Mouse (Mus musculus): Measurements from ENCODE around the gene Zmynd12. TPM values are rescaled to one million over a fixed set of nuclear protein-coding genes. Genes with fewer than 3 reads are reported as not detected.
A peak's percentile ranks its signal among the peaks of the same experiment; 100 is the strongest.

Zmynd12 gene
- not detected for total RNA-seq (2021)
- 0.74 TPM in 1 of 2 replicates, not detected in the other for polyA plus RNA-seq (2012; rRNA removed)
- long read RNA-seq, result 0 reads

- H3K27ac ChIP-seq, result peak within 1 kb of the TSS; percentile 99
- H3K27me3 ChIP-seq (ENCODE audit: control insufficient read depth, insufficient read depth, low read length), result no peaks in the 10 kb centered on the region
- WGBS, result under 1% methylated on average over 52 of the region's 52 CpGs
- peak within 1 kb of the TSS; percentile 82 for H3K9ac ChIP-seq (ENCODE audit: low read depth, low read length)
- DNase-seq, result peak; percentile 90 to 92
- peaks cover 6% of the 10 kb centered on the region for H3K4me1 ChIP-seq (ENCODE audit: control insufficient read depth, insufficient read depth, low read length)
- intact Hi-C loops (cut with DNase I), result loop anchor here (2.0 to 5.0 kb wide), 3 partner anchors 100 to 175 kb away; partner anchors contain the start of genes Frg2f1 and Ppih
- no peaks in the 10 kb centered on the region for H3K36me3 ChIP-seq (ENCODE audit: control insufficient read depth, insufficient read depth, low read length)
- peak within 1 kb of the TSS; percentile 98 for H3K4me3 ChIP-seq
- TF ChIP-seq EP300 (IDR thresholded peaks at IDR 0.05; ENCODE audit: insufficient read depth, low read depth, low read length) (no peak), CTCF (IDR thresholded peaks at IDR 0.05) (peak; percentile 52), POLR2A (IDR thresholded peaks at IDR 0.05; ENCODE audit: insufficient read depth, low read depth, low read length) (peak; percentile 62; the same call in 1 of the 2 replicates)
- H3K79me2 ChIP-seq (replicated peaks; ENCODE audit: control insufficient read depth, insufficient read depth, low read length), result no peaks in the 10 kb centered on the region
Measured at GRCm38 (mm10) chr4:119422294-119422964, at the start of gene Zmynd12, which contains the start of gene Ppcs. Zmynd12 (plus strand) TSS chr4:119422814. Ppcs (minus strand) TSS chr4:119422420.

- no peak for DNase-seq
- TF ChIP-seq EP300 (IDR thresholded peaks at IDR 0.05; ENCODE audit: insufficient read depth, low read depth, low read length) (no peak), POLR2A (IDR thresholded peaks at IDR 0.05; ENCODE audit: insufficient read depth, low read depth, low read length) (no peak), CTCF (IDR thresholded peaks at IDR 0.05) (no peak)
Measured at GRCm38 (mm10) chr4:119381471-119382190, 41.0 kb upstream of the Zmynd12 start.

GRCm38 (mm10) chr4:119389184-119389583, 33.4 kb upstream of the Zmynd12 start:
- WGBS, result 79% methylated on average over 3 of the region's 3 CpGs
- intact Hi-C loops (cut with DNase I), result no loop called here

More at GRCm38 (mm10) chr4:119381471-119382190, 41.0 kb upstream of the Zmynd12 start:
- 62% methylated on average over 7 of the region's 7 CpGs for WGBS
- no peak overlapping the region for H3K9ac ChIP-seq (ENCODE audit: low read depth, low read length)
- no peak overlapping the region for H3K4me3 ChIP-seq
- H3K79me2 ChIP-seq (replicated peaks; ENCODE audit: control insufficient read depth, insufficient read depth, low read length), result no peaks in the 10 kb centered on the region
- intact Hi-C loops (cut with DNase I), result no loop called here
- no peak overlapping the region for H3K27ac ChIP-seq
- no peaks in the 10 kb centered on the region for H3K4me1 ChIP-seq (ENCODE audit: control insufficient read depth, insufficient read depth, low read length)
- no peaks in the 10 kb centered on the region for H3K36me3 ChIP-seq (ENCODE audit: control insufficient read depth, insufficient read depth, low read length)
- H3K27me3 ChIP-seq (ENCODE audit: control insufficient read depth, insufficient read depth, low read length), result 0 out of 2 replicates have a peak, but pooled peaks cover under 1% of the 10 kb centered on the region

GRCm38 (mm10) chr4:119390369-119390768, 32.2 kb upstream of the Zmynd12 start:
- no peaks in the 10 kb centered on the region for H3K4me1 ChIP-seq (ENCODE audit: control insufficient read depth, insufficient read depth, low read length)
- H3K27ac ChIP-seq, result no peak overlapping the region
- H3K27me3 ChIP-seq (ENCODE audit: control insufficient read depth, insufficient read depth, low read length), result no peaks in the 10 kb centered on the region
- 83% methylated on average over 1 of the region's 1 CpGs for WGBS
- TF ChIP-seq CTCF (IDR thresholded peaks at IDR 0.05) (peak; percentile 50), POLR2A (IDR thresholded peaks at IDR 0.05; ENCODE audit: insufficient read depth, low read depth, low read length) (no peak), EP300 (IDR thresholded peaks at IDR 0.05; ENCODE audit: insufficient read depth, low read depth, low read length) (no peak)
- intact Hi-C loops (cut with DNase I), result no loop called here
- no peaks in the 10 kb centered on the region for H3K79me2 ChIP-seq (replicated peaks; ENCODE audit: control insufficient read depth, insufficient read depth, low read length)
- no peak overlapping the region for H3K9ac ChIP-seq (ENCODE audit: low read depth, low read length)
- no peak overlapping the region for H3K4me3 ChIP-seq
- no peaks in the 10 kb centered on the region for H3K36me3 ChIP-seq (ENCODE audit: control insufficient read depth, insufficient read depth, low read length)
- DNase-seq, result no peak

More at GRCm38 (mm10) chr4:119389184-119389583, 33.4 kb upstream of the Zmynd12 start:
- no peaks in the 10 kb centered on the region for H3K4me1 ChIP-seq (ENCODE audit: control insufficient read depth, insufficient read depth, low read length)
- H3K36me3 ChIP-seq (ENCODE audit: control insufficient read depth, insufficient read depth, low read length), result no peaks in the 10 kb centered on the region
- no peak overlapping the region for H3K9ac ChIP-seq (ENCODE audit: low read depth, low read length)
- H3K27ac ChIP-seq, result no peak overlapping the region
- TF ChIP-seq CTCF (IDR thresholded peaks at IDR 0.05) (no peak), EP300 (IDR thresholded peaks at IDR 0.05; ENCODE audit: insufficient read depth, low read depth, low read length) (no peak), POLR2A (IDR thresholded peaks at IDR 0.05; ENCODE audit: insufficient read depth, low read depth, low read length) (no peak)
- no peaks in the 10 kb centered on the region for H3K27me3 ChIP-seq (ENCODE audit: control insufficient read depth, insufficient read depth, low read length)
- H3K4me3 ChIP-seq, result no peak overlapping the region
- H3K79me2 ChIP-seq (replicated peaks; ENCODE audit: control insufficient read depth, insufficient read depth, low read length), result no peaks in the 10 kb centered on the region
- no peak for DNase-seq

DNA sequence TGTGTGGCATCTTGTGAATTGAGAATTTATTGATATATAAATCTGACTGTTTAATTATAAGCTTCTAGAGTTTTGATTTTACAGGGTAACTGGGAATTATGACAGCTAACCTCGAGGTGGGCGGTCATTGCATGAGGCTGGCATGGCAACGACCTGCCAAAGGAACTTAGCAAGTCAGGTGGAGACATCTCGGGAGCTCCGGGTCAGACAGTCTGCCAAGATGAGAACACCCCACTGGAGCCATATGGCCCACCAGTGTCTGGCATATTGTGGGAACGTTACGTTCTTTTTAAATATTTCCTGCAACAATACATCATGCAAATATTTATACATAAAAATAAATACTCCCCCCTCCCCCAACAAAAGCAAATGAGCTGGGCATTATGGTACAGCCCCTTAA, 23.9 kb upstream of the Zmynd12 start:
- DNase-seq, result no peak
- 77% methylated on average over 7 of the region's 7 CpGs for WGBS
- intact Hi-C loops (cut with DNase I), result no loop called here

More for the DNA sequence above, 23.9 kb upstream of the Zmynd12 start:
- no peaks in the 10 kb centered on the region for H3K79me2 ChIP-seq (replicated peaks; ENCODE audit: control insufficient read depth, insufficient read depth, low read length)
- no peaks in the 10 kb centered on the region for H3K27me3 ChIP-seq (ENCODE audit: control insufficient read depth, insufficient read depth, low read length)
- no peak overlapping the region for H3K9ac ChIP-seq (ENCODE audit: low read depth, low read length)
- no peak overlapping the region for H3K4me3 ChIP-seq
- H3K4me1 ChIP-seq (ENCODE audit: control insufficient read depth, insufficient read depth, low read length), result no peaks in the 10 kb centered on the region
- no peaks in the 10 kb centered on the region for H3K36me3 ChIP-seq (ENCODE audit: control insufficient read depth, insufficient read depth, low read length)
- H3K27ac ChIP-seq, result no peak overlapping the region
- TF ChIP-seq EP300 (IDR thresholded peaks at IDR 0.05; ENCODE audit: insufficient read depth, low read depth, low read length) (no peak), POLR2A (IDR thresholded peaks at IDR 0.05; ENCODE audit: insufficient read depth, low read depth, low read length) (no peak), CTCF (IDR thresholded peaks at IDR 0.05) (no peak)

All from heart, adult 2 months (tissue).